Mouse (Mus musculus) limb, embryonic 15.5 days (tissue): ENCODE measurements around the gene Ktn1. TPM values are rescaled to one million over a fixed set of nuclear protein-coding genes. Genes with fewer than 3 reads are reported as not detected.

Experiments used
- ATAC-seq: fragments of 200-750 bp; cut with Nextera tagmentation; 2 replicates; pipeline ENCODE4 v1.8.0; 2017; ENCODE audit warnings: low read depth, moderate TSS enrichment; ENCODE audit not compliant: insufficient number of reproducible peaks, low FRiP score, low TSS enrichment
- H3K27ac ChIP-seq: fragments of 300-500 bp; sonication (generic); 2 replicates; pipeline ENCODE4 v1.5.1; 2015; ENCODE audit warnings: moderate library complexity, mild to moderate bottlenecking, inconsistent platforms
- H3K27me3 ChIP-seq: fragments of 300-500 bp; sonication (generic); 2 replicates; pipeline ENCODE4 v1.6.1; 2015; ENCODE audit warnings: inconsistent platforms
- H3K36me3 ChIP-seq: fragments of 300-500 bp; sonication (generic); 2 replicates; pipeline ENCODE4 v1.6.1; 2015; ENCODE audit warnings: inconsistent platforms
- H3K4me1 ChIP-seq: fragments of 300-500 bp; sonication (generic); 2 replicates; pipeline ENCODE4 v1.6.1; 2015; ENCODE audit warnings: inconsistent platforms
- H3K4me2 ChIP-seq: fragments of 300-500 bp; sonication (generic); 2 replicates; pipeline ENCODE4 v1.6.1; 2015; ENCODE audit warnings: mild to moderate bottlenecking, inconsistent platforms
- H3K4me3 ChIP-seq: fragments of 300-500 bp; sonication (generic); 2 replicates; pipeline ENCODE4 v1.5.1; 2015; ENCODE audit warnings: mild to moderate bottlenecking, inconsistent platforms
- H3K9ac ChIP-seq: fragments of 300-500 bp; sonication (generic); 2 replicates; pipeline ENCODE4 v1.6.1; 2015; ENCODE audit warnings: inconsistent platforms
- H3K9me3 ChIP-seq: fragments of 300-500 bp; sonication (generic); 2 replicates; pipeline ENCODE4 v1.6.1; 2016; ENCODE audit warnings: inconsistent platforms
- WGBS: fragments of 180-500 bp; shearing (Covaris S2); methylation state at CpG from one replicate; pipeline ENCODE4 v1.1.7; 2015; 5-methylcytosine and 5-hydroxymethylcytosine counted together
- polyA plus RNA-seq: library from polyadenylated mRNA; unstranded; fragments of >200 nt; fragmentation: Nextera tagmentation; extraction: Ambion mirVana; gene quantifications from 2 replicates; pipeline ENCODE4 v1.2.1, GENCODE M21; 2015

Gene Ktn1
- polyA plus RNA-seq, 1 experiment from 2014 or later, result 55.5 TPM

GRCm38 (mm10) chr14:47668096-47668495, 19.8 kb downstream of the Ktn1 start:
- Histone ChIP-seq H3K27me3 (no peaks in the 10 kb centered on the region), H3K27ac (no peak overlapping the region), H3K4me3 (no peak overlapping the region), H3K9me3 (no peaks in the 10 kb centered on the region), H3K36me3 (peaks cover 29% of the 10 kb centered on the region), H3K4me2 (no peak overlapping the region), H3K9ac (no peak overlapping the region), H3K4me1 (no peaks in the 10 kb centered on the region)
- no peak for ATAC-seq

- no peak for ATAC-seq
- H3K4me1 ChIP-seq, result no peaks in the 10 kb centered on the region
- WGBS, result 90% methylated on average over 10 of the region's 10 CpGs
- no peaks in the 10 kb centered on the region for H3K27me3 ChIP-seq
- H3K4me3 ChIP-seq, result no peak overlapping the region
- H3K36me3 ChIP-seq, result peaks cover 78% of the 10 kb centered on the region
- no peak overlapping the region for H3K9ac ChIP-seq
- no peaks in the 10 kb centered on the region for H3K9me3 ChIP-seq
- H3K27ac ChIP-seq, result no peak overlapping the region
- H3K4me2 ChIP-seq, result no peak overlapping the region
Measured at GRCm38 (mm10) chr14:47682886-47683285, 34.6 kb downstream of the Ktn1 start.

- no peak overlapping the region for H3K4me3 ChIP-seq
- no peaks in the 10 kb centered on the region for H3K9me3 ChIP-seq
- H3K4me2 ChIP-seq, result no peak overlapping the region
- 93% methylated on average over 5 of the region's 5 CpGs for WGBS
- no peak overlapping the region for H3K27ac ChIP-seq
- H3K36me3 ChIP-seq, result peaks cover 80% of the 10 kb centered on the region
- no peaks in the 10 kb centered on the region for H3K4me1 ChIP-seq
- no peaks in the 10 kb centered on the region for H3K27me3 ChIP-seq
- no peak for ATAC-seq
- no peak overlapping the region for H3K9ac ChIP-seq
Measured at GRCm38 (mm10) chr14:47684579-47684978, 36.3 kb downstream of the Ktn1 start.

- H3K9me3 ChIP-seq, result no peaks in the 10 kb centered on the region
- H3K27ac ChIP-seq, result no peak overlapping the region
- no peaks in the 10 kb centered on the region for H3K27me3 ChIP-seq
- H3K36me3 ChIP-seq, result peaks cover 48% of the 10 kb centered on the region
- ATAC-seq, result no peak
- no peak overlapping the region for H3K4me2 ChIP-seq
- WGBS, result 91% methylated on average over 5 of the region's 5 CpGs
- H3K4me3 ChIP-seq, result no peak overlapping the region
- no peak overlapping the region for H3K9ac ChIP-seq
- no peaks in the 10 kb centered on the region for H3K4me1 ChIP-seq
Measured at GRCm38 (mm10) chr14:47699126-47699525, 50.9 kb downstream of the Ktn1 start.

GRCm38 (mm10) chr14:47709546-47709945, 61.3 kb downstream of the Ktn1 start:
- Histone ChIP-seq H3K27ac (no peak overlapping the region), H3K9me3 (no peaks in the 10 kb centered on the region), H3K27me3 (no peaks in the 10 kb centered on the region), H3K4me3 (no peak overlapping the region), H3K9ac (no peak overlapping the region), H3K4me2 (no peak overlapping the region), H3K36me3 (peaks cover 47% of the 10 kb centered on the region), H3K4me1 (peaks cover 3% of the 10 kb centered on the region; the same call in 1 of the 2 replicates)
- WGBS, result 65% methylated on average over 3 of the region's 3 CpGs
- no peak for ATAC-seq

GRCm38 (mm10) chr14:47715771-47716170, 67.5 kb downstream of the Ktn1 start:
- no peak overlapping the region for H3K4me2 ChIP-seq
- H3K27me3 ChIP-seq, result no peaks in the 10 kb centered on the region
- ATAC-seq, result no peak
- peaks cover 15% of the 10 kb centered on the region for H3K36me3 ChIP-seq
- H3K9me3 ChIP-seq, result no peaks in the 10 kb centered on the region
- H3K27ac ChIP-seq, result no peak overlapping the region
- 65% methylated on average over 3 of the region's 3 CpGs for WGBS
- peaks cover 3% of the 10 kb centered on the region; the same call in 1 of the 2 replicates for H3K4me1 ChIP-seq
- H3K9ac ChIP-seq, result no peak overlapping the region
- no peak overlapping the region for H3K4me3 ChIP-seq

GRCm38 (mm10) chr14:47717916-47718606, 69.8 kb downstream of the Ktn1 start:
- H3K9ac ChIP-seq, result no peak overlapping the region
- H3K9me3 ChIP-seq, result no peaks in the 10 kb centered on the region
- peaks cover 19% of the 10 kb centered on the region for H3K36me3 ChIP-seq
- no peaks in the 10 kb centered on the region for H3K4me1 ChIP-seq
- H3K4me2 ChIP-seq, result no peak overlapping the region
- H3K4me3 ChIP-seq, result no peak overlapping the region
- 84% methylated on average over 14 of the region's 14 CpGs for WGBS
- ATAC-seq, result no peak
- H3K27me3 ChIP-seq, result no peaks in the 10 kb centered on the region
- no peak overlapping the region for H3K27ac ChIP-seq

GRCm38 (mm10) chr14:47720023-47720422, 71.8 kb downstream of the Ktn1 start:
- Histone ChIP-seq H3K27me3 (no peaks in the 10 kb centered on the region), H3K9me3 (no peaks in the 10 kb centered on the region), H3K4me2 (no peak overlapping the region), H3K36me3 (peaks cover 33% of the 10 kb centered on the region), H3K4me1 (no peaks in the 10 kb centered on the region), H3K9ac (no peak overlapping the region), H3K27ac (no peak overlapping the region), H3K4me3 (no peak overlapping the region)
- 82% methylated on average over 4 of the region's 4 CpGs for WGBS
- ATAC-seq, result no peak

- no peaks in the 10 kb centered on the region for H3K4me1 ChIP-seq
- no peaks in the 10 kb centered on the region for H3K9me3 ChIP-seq
- no peak overlapping the region for H3K9ac ChIP-seq
- H3K4me2 ChIP-seq, result no peak overlapping the region
- peaks cover 48% of the 10 kb centered on the region for H3K36me3 ChIP-seq
- ATAC-seq, result no peak
- no peaks in the 10 kb centered on the region for H3K27me3 ChIP-seq
- H3K4me3 ChIP-seq, result no peak overlapping the region
- H3K27ac ChIP-seq, result no peak overlapping the region
Measured at GRCm38 (mm10) chr14:47723035-47723434, 74.8 kb downstream of the Ktn1 start.

GRCm38 (mm10) chr14:47728594-47728993, 80.3 kb downstream of the Ktn1 start:
- Histone ChIP-seq H3K9ac (no peak overlapping the region), H3K36me3 (peaks cover 82% of the 10 kb centered on the region), H3K4me1 (no peaks in the 10 kb centered on the region), H3K27me3 (no peaks in the 10 kb centered on the region), H3K27ac (no peak overlapping the region), H3K4me3 (no peak overlapping the region), H3K9me3 (no peaks in the 10 kb centered on the region), H3K4me2 (no peak overlapping the region)
- WGBS, result 96% methylated on average over 1 of the region's 1 CpGs
- ATAC-seq, result no peak

GRCm38 (mm10) chr14:47735354-47735753, 87.1 kb downstream of the Ktn1 start:
- Histone ChIP-seq H3K4me3 (no peak overlapping the region), H3K4me2 (no peak overlapping the region), H3K27me3 (no peaks in the 10 kb centered on the region), H3K4me1 (no peaks in the 10 kb centered on the region), H3K27ac (no peak overlapping the region), H3K9ac (no peak overlapping the region), H3K9me3 (no peaks in the 10 kb centered on the region), H3K36me3 (peaks cover 65% of the 10 kb centered on the region)
- WGBS, result 89% methylated on average over 12 of the region's 12 CpGs
- ATAC-seq, result no peak

- Histone ChIP-seq H3K4me2 (no peak overlapping the region), H3K4me1 (no peaks in the 10 kb centered on the region), H3K9me3 (no peaks in the 10 kb centered on the region), H3K27ac (no peak overlapping the region), H3K9ac (no peak overlapping the region), H3K4me3 (no peak overlapping the region), H3K27me3 (no peaks in the 10 kb centered on the region), H3K36me3 (peaks cover 59% of the 10 kb centered on the region)
- ATAC-seq, result no peak
- 87% methylated on average over 8 of the region's 8 CpGs for WGBS
Measured at GRCm38 (mm10) chr14:47736471-47736870, 88.2 kb downstream of the Ktn1 start.
